Mouse (Mus musculus) intestine, postnatal 0 days (tissue): ENCODE data around the gene Socs7. TPM values are rescaled to one million over a fixed set of nuclear protein-coding genes. Genes with fewer than 3 reads are reported as not detected.
"Not testable (repeated sequence)": the region's sequence is repeated elsewhere in the genome, so short reads cannot be mapped to it uniquely, and the experiment has no call there.

Experiments
- ATAC-seq: fragments of 200-750 bp; cut with Nextera tagmentation; 2 replicates; pipeline ENCODE4 v1.8.0; 2017; ENCODE audit warnings: mild to moderate bottlenecking, moderate TSS enrichment, moderate library complexity
- H3K27ac ChIP-seq: fragments of 300-500 bp; sonication (generic); 2 replicates; pipeline ENCODE4 v1.5.1; 2014; ENCODE audit warnings: mild to moderate bottlenecking, low read depth, low read length, moderate library complexity
- H3K27me3 ChIP-seq: fragments of 300-500 bp; sonication (generic); replicated peaks from 2 replicates; pipeline ENCODE4 v1.6.1; 2014; ENCODE audit warnings: low read length, mixed read lengths; ENCODE audit not compliant: control insufficient read depth, insufficient read depth
- H3K36me3 ChIP-seq: fragments of 300-500 bp; sonication (generic); 2 replicates; pipeline ENCODE4 v1.6.1; 2014; ENCODE audit warnings: mild to moderate bottlenecking, moderate library complexity; ENCODE audit not compliant: control insufficient read depth, insufficient read depth
- H3K4me1 ChIP-seq: fragments of 300-500 bp; sonication (generic); replicated peaks from 2 replicates; pipeline ENCODE4 v1.6.1; 2014; ENCODE audit warnings: antibody characterized with exemption, low read length, mixed read lengths; ENCODE audit not compliant: control insufficient read depth, insufficient read depth
- H3K4me2 ChIP-seq: fragments of 300-500 bp; sonication (generic); replicated peaks from 2 replicates; pipeline ENCODE4 v1.6.1; 2014; ENCODE audit warnings: low read depth, mild to moderate bottlenecking, moderate library complexity
- H3K4me3 ChIP-seq: fragments of 300-500 bp; sonication (generic); 2 replicates; pipeline ENCODE4 v1.5.1; 2014; ENCODE audit warnings: low read depth, low read length
- H3K9ac ChIP-seq: fragments of 300-500 bp; sonication (generic); 2 replicates; pipeline ENCODE4 v1.6.1; 2014; ENCODE audit warnings: mild to moderate bottlenecking, low read depth, low read length
- H3K9me3 ChIP-seq: fragments of 300-500 bp; sonication (generic); 2 replicates; pipeline ENCODE4 v1.6.1; 2016; ENCODE audit warnings: mixed run types; ENCODE audit not compliant: control insufficient read depth
- CTCF ChIP-seq: sonication (generic); IDR thresholded peaks from 2 replicates; pipeline ENCODE4 v1.5.1; 2016; ENCODE audit warnings: low read depth, mild to moderate bottlenecking, control low read depth, antibody characterized with exemption, moderate library complexity
- WGBS: fragments of 180-500 bp; shearing (Covaris S2); extraction: QIAGEN DNeasy Blood & Tissue Kit; methylation state at CpG from one replicate; pipeline ENCODE4 v1.1.7; 2014; 5-methylcytosine and 5-hydroxymethylcytosine counted together
- polyA plus RNA-seq: library from polyadenylated mRNA; unstranded; fragments of >200 nt; fragmentation: Nextera tagmentation; extraction: Ambion mirVana; gene quantifications from 2 replicates; pipeline ENCODE4 v1.2.1, GENCODE M21; 2015

Gene Socs7
- polyA plus RNA-seq, 1 experiment from 2014 or later = 2.5 TPM

- Histone ChIP-seq H3K4me1 (no peaks in the 10 kb centered on the region), H3K27me3 (no peaks in the 10 kb centered on the region), H3K4me3 (no peak overlapping the region), H3K9ac (no peak overlapping the region), H3K27ac (no peak overlapping the region), H3K9me3 (no peaks in the 10 kb centered on the region), H3K4me2 (no peak overlapping the region), H3K36me3 (peaks cover 23% of the 10 kb centered on the region)
- no peak for ATAC-seq
- no peak for TF ChIP-seq CTCF
- WGBS = 95% methylated on average over 8 of the region's 8 CpGs
Observed at GRCm38 (mm10) chr11:97321197-97321596, 41.2 kb upstream of the Socs7 start.

GRCm38 (mm10) chr11:97321894-97322600 lies 40.3 kb upstream of the Socs7 start:
- not testable (repeated sequence) for H3K27me3 ChIP-seq, H3K9ac ChIP-seq, H3K4me2 ChIP-seq, H3K4me1 ChIP-seq, ATAC-seq, H3K9me3 ChIP-seq, H3K27ac ChIP-seq, H3K4me3 ChIP-seq
- 82% methylated on average over 8 of the region's 8 CpGs for WGBS
- peaks cover 31% of the 10 kb centered on the region for H3K36me3 ChIP-seq

- TF ChIP-seq CTCF = peak; percentile 60
- ATAC-seq = no peak
- no peak overlapping the region for H3K9ac ChIP-seq
- peaks cover 46% of the 10 kb centered on the region for H3K36me3 ChIP-seq
- H3K27ac ChIP-seq = no peak overlapping the region
- H3K9me3 ChIP-seq = no peaks in the 10 kb centered on the region
- no peak overlapping the region for H3K4me2 ChIP-seq
- no peaks in the 10 kb centered on the region for H3K4me1 ChIP-seq
- no peaks in the 10 kb centered on the region for H3K27me3 ChIP-seq
- H3K4me3 ChIP-seq = no peak overlapping the region
- 75% methylated on average over 1 of the region's 1 CpGs for WGBS
Observed at GRCm38 (mm10) chr11:97325224-97325623, 37.1 kb upstream of the Socs7 start.

GRCm38 (mm10) chr11:97328148-97328547 lies 34.2 kb upstream of the Socs7 start:
- Histone ChIP-seq H3K9me3 (no peaks in the 10 kb centered on the region), H3K9ac (no peak overlapping the region), H3K27ac (no peak overlapping the region), H3K36me3 (peaks cover 46% of the 10 kb centered on the region), H3K4me2 (no peak overlapping the region), H3K27me3 (no peaks in the 10 kb centered on the region), H3K4me1 (0 out of 2 replicates have a peak, but pooled peaks cover 1% of the 10 kb centered on the region), H3K4me3 (no peak overlapping the region)
- peak; percentile 94 for TF ChIP-seq CTCF
- WGBS = 18% methylated on average over 9 of the region's 9 CpGs
- no peak for ATAC-seq

- H3K27ac ChIP-seq = no peak overlapping the region
- H3K36me3 ChIP-seq = peaks cover 30% of the 10 kb centered on the region
- H3K9ac ChIP-seq = no peak overlapping the region
- H3K27me3 ChIP-seq = no peaks in the 10 kb centered on the region
- H3K4me3 ChIP-seq = no peak overlapping the region
- H3K4me1 ChIP-seq = 0 out of 2 replicates have a peak, but pooled peaks cover 4% of the 10 kb centered on the region
- no peak for ATAC-seq
- 0 out of 2 replicates have a peak, but pooled peaks have one; percentile 25 for TF ChIP-seq CTCF
- 91% methylated on average over 1 of the region's 1 CpGs for WGBS
- no peak overlapping the region for H3K4me2 ChIP-seq
- no peaks in the 10 kb centered on the region for H3K9me3 ChIP-seq
Observed at GRCm38 (mm10) chr11:97330315-97330714, 32.0 kb upstream of the Socs7 start.

- TF ChIP-seq CTCF = no peak
Observed at GRCm38 (mm10) chr11:97331231-97332190, 30.8 kb upstream of the Socs7 start.

More at GRCm38 (mm10) chr11:97331231-97332190, 30.8 kb upstream of the Socs7 start:
- H3K4me3 ChIP-seq = no peak overlapping the region
- H3K4me1 ChIP-seq = 0 out of 2 replicates have a peak, but pooled peaks cover 4% of the 10 kb centered on the region
- ATAC-seq = no peak
- H3K36me3 ChIP-seq = peaks cover 19% of the 10 kb centered on the region; the same call in 1 of the 2 replicates
- no peaks in the 10 kb centered on the region for H3K9me3 ChIP-seq
- H3K27ac ChIP-seq = no peak overlapping the region
- no peaks in the 10 kb centered on the region; the same call in 1 of the 2 replicates for H3K27me3 ChIP-seq
- H3K9ac ChIP-seq = no peak overlapping the region
- H3K4me2 ChIP-seq = no peak overlapping the region
- whole genome bisulfite sequencing = 86% methylated on average over 12 of the region's 12 CpGs
